Mouse (Mus musculus) hindbrain, embryonic 14.5 days (tissue): ENCODE results near the gene Sarm1. TPM values are rescaled to one million over a fixed set of nuclear protein-coding genes. Genes with fewer than 3 reads are reported as not detected.

Experiments used
- ATAC-seq: fragments of 200-750 bp; cut with Nextera tagmentation; 2 replicates; pipeline ENCODE4 v1.8.0; 2017; ENCODE audit warnings: moderate number of reproducible peaks, mild to moderate bottlenecking, moderate TSS enrichment, moderate library complexity; ENCODE audit not compliant: low FRiP score
- DNase-seq: peaks from one replicate; pipeline ENCODE4 v3.0.0-alpha.2; 2015; ENCODE audit warnings: low spot score
- H3K27ac ChIP-seq: fragments of 300-500 bp; sonication (generic); 2 replicates; pipeline ENCODE4 v1.5.1; 2014; ENCODE audit warnings: mild to moderate bottlenecking, moderate library complexity
- H3K27me3 ChIP-seq: fragments of 300-500 bp; sonication (generic); 2 replicates; pipeline ENCODE4 v1.6.1; 2014; ENCODE audit warnings: mild to moderate bottlenecking, low read length, mixed read lengths; ENCODE audit not compliant: control insufficient read depth, insufficient read depth
- H3K36me3 ChIP-seq: fragments of 300-500 bp; sonication (generic); replicated peaks from 2 replicates; pipeline ENCODE4 v1.6.1; 2014; ENCODE audit not compliant: control insufficient read depth, insufficient read depth
- H3K4me1 ChIP-seq: fragments of 300-500 bp; sonication (generic); replicated peaks from 2 replicates; pipeline ENCODE4 v1.6.1; 2014; ENCODE audit warnings: antibody characterized with exemption, low read length, mixed read lengths; ENCODE audit not compliant: control insufficient read depth, insufficient read depth
- H3K4me2 ChIP-seq: fragments of 300-500 bp; sonication (generic); replicated peaks from 2 replicates; pipeline ENCODE4 v1.6.1; 2014; ENCODE audit warnings: mild to moderate bottlenecking, moderate library complexity
- H3K4me3 ChIP-seq: fragments of 300-500 bp; sonication (generic); replicated peaks from 2 replicates; pipeline ENCODE4 v1.5.1; 2014; ENCODE audit warnings: mild to moderate bottlenecking, low read length
- H3K9ac ChIP-seq: fragments of 300-500 bp; sonication (generic); 2 replicates; pipeline ENCODE4 v1.6.1; 2014
- H3K9me3 ChIP-seq: fragments of 300-500 bp; sonication (generic); 2 replicates; pipeline ENCODE4 v1.6.1; 2016; ENCODE audit warnings: low read length; ENCODE audit not compliant: control insufficient read depth
- WGBS: fragments of 180-500 bp; shearing (Covaris S2); extraction: QIAGEN DNeasy Blood & Tissue Kit; methylation state at CpG from one replicate; pipeline ENCODE4 v1.1.7; 2014; 5-methylcytosine and 5-hydroxymethylcytosine counted together
- polyA plus RNA-seq: library from polyadenylated mRNA; unstranded; fragments of >200 nt; fragmentation: Nextera tagmentation; extraction: Ambion mirVana; gene quantifications from 2 replicates; pipeline ENCODE4 v1.2.1, GENCODE M21; 2014

The Sarm1 gene
- polyA plus RNA-seq, 1 experiment from 2014 or later = 55.1 TPM

GRCm38 (mm10) chr11:78455308-78455707, 42.2 kb downstream of the Sarm1 start:
- DNase-seq = peak; percentile 39

GRCm38 (mm10) chr11:78454276-78454675, 43.3 kb downstream of the Sarm1 start:
- Histone ChIP-seq H3K4me2 (no peak overlapping the region), H3K4me3 (no peak overlapping the region), H3K27me3 (no peaks in the 10 kb centered on the region), H3K9me3 (no peaks in the 10 kb centered on the region), H3K9ac (no peak overlapping the region), H3K36me3 (no peaks in the 10 kb centered on the region), H3K27ac (no peak overlapping the region), H3K4me1 (no peaks in the 10 kb centered on the region)
- DNase-seq = no peak
- 74% methylated on average over 7 of the region's 7 CpGs for WGBS
- ATAC-seq = no peak

More at GRCm38 (mm10) chr11:78455308-78455707, 42.2 kb downstream of the Sarm1 start:
- H3K4me1 ChIP-seq = no peaks in the 10 kb centered on the region
- ATAC-seq = no peak
- H3K4me2 ChIP-seq = no peak overlapping the region
- WGBS = 50% methylated on average over 5 of the region's 5 CpGs
- no peaks in the 10 kb centered on the region for H3K27me3 ChIP-seq
- H3K9ac ChIP-seq = no peak overlapping the region
- H3K27ac ChIP-seq = no peak overlapping the region
- no peak overlapping the region for H3K4me3 ChIP-seq
- H3K9me3 ChIP-seq = no peaks in the 10 kb centered on the region
- no peaks in the 10 kb centered on the region for H3K36me3 ChIP-seq

GRCm38 (mm10) chr11:78453675-78454074, 43.9 kb downstream of the Sarm1 start:
- peak; percentile 72 for DNase-seq
- ATAC-seq = no peak
- Histone ChIP-seq H3K4me3 (no peak overlapping the region), H3K27ac (no peak overlapping the region), H3K9me3 (no peaks in the 10 kb centered on the region), H3K36me3 (no peaks in the 10 kb centered on the region), H3K9ac (no peak overlapping the region), H3K4me1 (no peaks in the 10 kb centered on the region), H3K4me2 (no peak overlapping the region), H3K27me3 (no peaks in the 10 kb centered on the region)
- 10% methylated on average over 4 of the region's 4 CpGs for WGBS

GRCm38 (mm10) chr11:78450337-78450736, 47.2 kb downstream of the Sarm1 start:
- H3K4me2 ChIP-seq = no peak overlapping the region
- no peak overlapping the region for H3K4me3 ChIP-seq
- H3K9me3 ChIP-seq = no peaks in the 10 kb centered on the region
- WGBS = 62% methylated on average over 2 of the region's 2 CpGs
- H3K9ac ChIP-seq = no peak overlapping the region
- ATAC-seq (no peak), DNase-seq (no peak)
- no peaks in the 10 kb centered on the region for H3K4me1 ChIP-seq
- H3K36me3 ChIP-seq = no peaks in the 10 kb centered on the region
- no peaks in the 10 kb centered on the region for H3K27me3 ChIP-seq
- no peak overlapping the region for H3K27ac ChIP-seq

- H3K9me3 ChIP-seq = no peaks in the 10 kb centered on the region
- no peak overlapping the region for H3K4me3 ChIP-seq
- H3K4me1 ChIP-seq = no peaks in the 10 kb centered on the region
- H3K4me2 ChIP-seq = no peak overlapping the region
- DNase-seq (no peak), ATAC-seq (no peak)
- H3K36me3 ChIP-seq = no peaks in the 10 kb centered on the region
- no peak overlapping the region for H3K27ac ChIP-seq
- H3K9ac ChIP-seq = no peak overlapping the region
- WGBS = 79% methylated on average over 1 of the region's 1 CpGs
- no peaks in the 10 kb centered on the region for H3K27me3 ChIP-seq
Observed at GRCm38 (mm10) chr11:78448242-78448641, 49.3 kb downstream of the Sarm1 start.

- no peak for ATAC-seq
Observed at GRCm38 (mm10) chr11:78447168-78447567, 50.4 kb downstream of the Sarm1 start.

GRCm38 (mm10) chr11:78443115-78443514, 54.4 kb downstream of the Sarm1 start:
- Histone ChIP-seq H3K4me2 (no peak overlapping the region), H3K36me3 (no peaks in the 10 kb centered on the region), H3K9me3 (no peaks in the 10 kb centered on the region), H3K4me3 (no peak overlapping the region), H3K27me3 (no peaks in the 10 kb centered on the region), H3K27ac (no peak overlapping the region), H3K9ac (no peak overlapping the region), H3K4me1 (no peaks in the 10 kb centered on the region)
- DNase-seq = no peak
- ATAC-seq = no peak
- 83% methylated on average over 5 of the region's 5 CpGs for WGBS

More at GRCm38 (mm10) chr11:78447168-78447567, 50.4 kb downstream of the Sarm1 start:
- Histone ChIP-seq H3K9ac (no peak overlapping the region), H3K36me3 (no peaks in the 10 kb centered on the region), H3K4me1 (no peaks in the 10 kb centered on the region), H3K27ac (no peak overlapping the region), H3K9me3 (no peaks in the 10 kb centered on the region), H3K4me3 (no peak overlapping the region), H3K4me2 (no peak overlapping the region), H3K27me3 (no peaks in the 10 kb centered on the region)
- no peak for DNase-seq
- WGBS = 71% methylated on average over 3 of the region's 3 CpGs

GRCm38 (mm10) chr11:78438399-78438930, 59.1 kb downstream of the Sarm1 start:
- H3K9ac ChIP-seq = no peak overlapping the region
- 81% methylated on average over 3 of the region's 3 CpGs for WGBS
- no peaks in the 10 kb centered on the region for H3K36me3 ChIP-seq
- H3K9me3 ChIP-seq = no peaks in the 10 kb centered on the region
- ATAC-seq (no peak), DNase-seq (no peak)
- no peaks in the 10 kb centered on the region for H3K4me1 ChIP-seq
- H3K4me2 ChIP-seq = no peak overlapping the region
- no peaks in the 10 kb centered on the region for H3K27me3 ChIP-seq
- no peak overlapping the region for H3K27ac ChIP-seq
- H3K4me3 ChIP-seq = no peak overlapping the region

GRCm38 (mm10) chr11:78437182-78437581, 60.4 kb downstream of the Sarm1 start:
- DNase-seq (no peak), ATAC-seq (no peak)
- H3K9me3 ChIP-seq = no peaks in the 10 kb centered on the region
- no peaks in the 10 kb centered on the region for H3K36me3 ChIP-seq
- 94% methylated on average over 7 of the region's 7 CpGs for WGBS
- H3K9ac ChIP-seq = no peak overlapping the region
- H3K4me3 ChIP-seq = no peak overlapping the region
- H3K4me2 ChIP-seq = no peak overlapping the region
- H3K4me1 ChIP-seq = no peaks in the 10 kb centered on the region
- H3K27me3 ChIP-seq = no peaks in the 10 kb centered on the region
- H3K27ac ChIP-seq = no peak overlapping the region

- Histone ChIP-seq H3K4me1 (no peaks in the 10 kb centered on the region), H3K27me3 (no peaks in the 10 kb centered on the region), H3K27ac (no peak overlapping the region), H3K4me3 (no peak overlapping the region), H3K9ac (no peak overlapping the region), H3K36me3 (no peaks in the 10 kb centered on the region), H3K9me3 (no peaks in the 10 kb centered on the region), H3K4me2 (no peak overlapping the region)
- WGBS = 10% methylated on average over 19 of the region's 19 CpGs
- ATAC-seq = no peak
- no peak for DNase-seq
Observed at GRCm38 (mm10) chr11:78435776-78436349, 61.7 kb downstream of the Sarm1 start.
